Mouse (Mus musculus) liver, embryonic 11.5 days (tissue): ENCODE results near the gene Brd4. TPM values are rescaled to one million over a fixed set of nuclear protein-coding genes. Genes with fewer than 3 reads are reported as not detected.
"Not testable (repeated sequence)": the region's sequence is repeated elsewhere in the genome, so short reads cannot be mapped to it uniquely, and the experiment has no call there.

ENCODE experiments used
- ATAC-seq: fragments of 200-750 bp; cut with Nextera tagmentation; replicated peaks from 2 replicates; pipeline ENCODE4 v1.8.0; 2017; ENCODE audit warnings: moderate number of reproducible peaks, mild to moderate bottlenecking, moderate TSS enrichment, moderate library complexity; ENCODE audit not compliant: low FRiP score
- DNase-seq: peaks from one replicate; pipeline ENCODE4 v3.0.0-alpha.2; 2017; ENCODE audit warnings: low spot score
- H3K27ac ChIP-seq: fragments of 300-500 bp; sonication (generic); 2 replicates; pipeline ENCODE4 v1.5.1; 2014; ENCODE audit warnings: mild to moderate bottlenecking, low read depth, low read length, control low read depth
- H3K27me3 ChIP-seq: fragments of 300-500 bp; sonication (generic); replicated peaks from 2 replicates; pipeline ENCODE4 v1.6.1; 2014; ENCODE audit warnings: low read length, mixed read lengths; ENCODE audit not compliant: control insufficient read depth, insufficient read depth
- H3K36me3 ChIP-seq: fragments of 300-500 bp; sonication (generic); 2 replicates; pipeline ENCODE4 v1.6.1; 2014; ENCODE audit warnings: mild to moderate bottlenecking, low read length, moderate library complexity, mixed read lengths; ENCODE audit not compliant: control insufficient read depth, insufficient read depth
- H3K4me1 ChIP-seq: fragments of 300-500 bp; sonication (generic); replicated peaks from 2 replicates; pipeline ENCODE4 v1.6.1; 2014; ENCODE audit warnings: low read length, mixed read lengths; ENCODE audit not compliant: control insufficient read depth, insufficient read depth
- H3K4me2 ChIP-seq: fragments of 300-500 bp; sonication (generic); 2 replicates; pipeline ENCODE4 v1.6.1; 2014; ENCODE audit warnings: mild to moderate bottlenecking, control low read depth, moderate library complexity
- H3K4me3 ChIP-seq: fragments of 300-500 bp; sonication (generic); 2 replicates; pipeline ENCODE4 v1.5.1; 2014; ENCODE audit warnings: low read depth, low read length, control low read depth
- H3K9ac ChIP-seq: fragments of 300-500 bp; sonication (generic); 2 replicates; pipeline ENCODE4 v1.6.1; 2014; ENCODE audit warnings: low read depth, low read length, control low read depth
- H3K9me3 ChIP-seq: fragments of 300-500 bp; sonication (generic); 2 replicates; pipeline ENCODE4 v1.6.1; 2016; ENCODE audit warnings: low read length, inconsistent platforms, mixed read lengths; ENCODE audit not compliant: control insufficient read depth
- WGBS: fragments of 180-500 bp; shearing (Covaris S2); extraction: QIAGEN DNeasy Blood & Tissue Kit; methylation state at CpG from one replicate; pipeline ENCODE4 v1.1.7; 2014; 5-methylcytosine and 5-hydroxymethylcytosine counted together
- polyA plus RNA-seq: library from polyadenylated mRNA; unstranded; fragments of >200 nt; fragmentation: Nextera tagmentation; extraction: Ambion mirVana; gene quantifications from 2 replicates; pipeline ENCODE4 v1.2.1, GENCODE M21; 2014

The Brd4 gene
- polyA plus RNA-seq, 1 experiment from 2014 or later = 97.6 TPM

- Histone ChIP-seq H3K4me1 (peaks cover 11% of the 10 kb centered on the region; the same call in 1 of the 2 replicates), H3K4me2 (no peak overlapping the region), H3K27ac (no peak overlapping the region), H3K9ac (no peak overlapping the region), H3K27me3 (no peaks in the 10 kb centered on the region), H3K9me3 (no peaks in the 10 kb centered on the region), H3K4me3 (no peak overlapping the region), H3K36me3 (no peaks in the 10 kb centered on the region; the same call in 1 of the 2 replicates)
- ATAC-seq = no peak
- DNase-seq = no peak
- 87% methylated on average over 5 of the region's 5 CpGs for WGBS
These were observed 48.9 kb downstream of the Brd4 start for GRCm38 (mm10) chr17:32235534-32236191.

GRCm38 (mm10) chr17:32233174-32233573 is 51.3 kb downstream of the Brd4 start:
- H3K9me3 ChIP-seq = no peaks in the 10 kb centered on the region
- H3K9ac ChIP-seq = no peak overlapping the region
- ATAC-seq (no peak), DNase-seq (no peak)
- no peaks in the 10 kb centered on the region; the same call in 1 of the 2 replicates for H3K4me1 ChIP-seq
- no peaks in the 10 kb centered on the region for H3K27me3 ChIP-seq
- H3K27ac ChIP-seq = no peak overlapping the region
- peaks cover 15% of the 10 kb centered on the region for H3K36me3 ChIP-seq
- H3K4me3 ChIP-seq = no peak overlapping the region
- H3K4me2 ChIP-seq = no peak overlapping the region

- 96% methylated on average over 4 of the region's 4 CpGs for WGBS
- DNase-seq (no peak), ATAC-seq (no peak)
- Histone ChIP-seq H3K9me3 (no peaks in the 10 kb centered on the region), H3K27me3 (no peaks in the 10 kb centered on the region), H3K4me2 (no peak overlapping the region), H3K4me3 (no peak overlapping the region), H3K9ac (no peak overlapping the region), H3K27ac (no peak overlapping the region), H3K4me1 (no peaks in the 10 kb centered on the region; the same call in 1 of the 2 replicates), H3K36me3 (peaks cover 35% of the 10 kb centered on the region)
These were observed 55.3 kb downstream of the Brd4 start for GRCm38 (mm10) chr17:32229256-32229655.

GRCm38 (mm10) chr17:32220873-32221272 is 63.6 kb downstream of the Brd4 start:
- no peaks in the 10 kb centered on the region for H3K4me1 ChIP-seq
- H3K4me3 ChIP-seq = no peak overlapping the region
- ATAC-seq = no peak
- H3K36me3 ChIP-seq = peaks cover 50% of the 10 kb centered on the region
- no peaks in the 10 kb centered on the region for H3K27me3 ChIP-seq
- no peak overlapping the region for H3K9ac ChIP-seq
- WGBS = 82% methylated on average over 3 of the region's 3 CpGs
- no peak overlapping the region for H3K4me2 ChIP-seq
- no peak overlapping the region for H3K27ac ChIP-seq
- no peak for DNase-seq
- no peaks in the 10 kb centered on the region for H3K9me3 ChIP-seq

GRCm38 (mm10) chr17:32215587-32215986 is 68.9 kb downstream of the Brd4 start:
- ATAC-seq, H3K4me1 ChIP-seq: not testable (repeated sequence)
- 76% methylated on average over 4 of the region's 4 CpGs for WGBS

GRCm38 (mm10) chr17:32211554-32211953 is 73.0 kb downstream of the Brd4 start:
- H3K4me3 ChIP-seq, H3K27ac ChIP-seq, H3K27me3 ChIP-seq, H3K9me3 ChIP-seq, H3K4me2 ChIP-seq, ATAC-seq, H3K4me1 ChIP-seq, DNase-seq, H3K9ac ChIP-seq: not testable (repeated sequence)
- 93% methylated on average over 6 of the region's 6 CpGs for WGBS
- peaks cover 55% of the 10 kb centered on the region for H3K36me3 ChIP-seq

More at GRCm38 (mm10) chr17:32215587-32215986, 68.9 kb downstream of the Brd4 start:
- not testable (repeated sequence) for H3K9me3 ChIP-seq, H3K27me3 ChIP-seq, DNase-seq, H3K4me3 ChIP-seq, H3K9ac ChIP-seq, H3K4me2 ChIP-seq, H3K27ac ChIP-seq
- peaks cover 54% of the 10 kb centered on the region for H3K36me3 ChIP-seq

GRCm38 (mm10) chr17:32209752-32210151 is 74.8 kb downstream of the Brd4 start:
- ATAC-seq (no peak), DNase-seq (no peak)
- Histone ChIP-seq H3K4me1 (no peaks in the 10 kb centered on the region), H3K4me2 (no peak overlapping the region), H3K9me3 (no peaks in the 10 kb centered on the region), H3K9ac (no peak overlapping the region), H3K36me3 (peaks cover 55% of the 10 kb centered on the region), H3K27me3 (no peaks in the 10 kb centered on the region), H3K27ac (no peak overlapping the region), H3K4me3 (no peak overlapping the region)
- 73% methylated on average over 3 of the region's 3 CpGs for WGBS

- H3K36me3 ChIP-seq = peaks cover 54% of the 10 kb centered on the region
- DNase-seq = no peak
- WGBS = 84% methylated on average over 6 of the region's 6 CpGs
These were observed 75.4 kb downstream of the Brd4 start for GRCm38 (mm10) chr17:32209144-32209543.

GRCm38 (mm10) chr17:32207586-32208245 is 76.8 kb downstream of the Brd4 start:
- Histone ChIP-seq H3K9me3 (no peaks in the 10 kb centered on the region), H3K27ac (no peak overlapping the region), H3K4me3 (no peak overlapping the region), H3K27me3 (no peaks in the 10 kb centered on the region), H3K36me3 (peaks cover 49% of the 10 kb centered on the region), H3K4me2 (no peak overlapping the region), H3K9ac (no peak overlapping the region), H3K4me1 (no peaks in the 10 kb centered on the region)
- ATAC-seq (no peak), DNase-seq (no peak)
- WGBS = 84% methylated on average over 5 of the region's 5 CpGs

More at GRCm38 (mm10) chr17:32209144-32209543, 75.4 kb downstream of the Brd4 start:
- H3K27ac ChIP-seq = no peak overlapping the region
- H3K27me3 ChIP-seq = no peaks in the 10 kb centered on the region
- ATAC-seq = no peak
- H3K9me3 ChIP-seq = no peaks in the 10 kb centered on the region
- H3K4me2 ChIP-seq = no peak overlapping the region
- no peak overlapping the region for H3K4me3 ChIP-seq
- H3K9ac ChIP-seq = no peak overlapping the region
- no peaks in the 10 kb centered on the region for H3K4me1 ChIP-seq
